Mouse (Mus musculus) adrenal gland, adult 8-10 months (tissue): ENCODE results near the gene Mms19. TPM values are rescaled to one million over a fixed set of nuclear protein-coding genes. Genes with fewer than 3 reads are reported as not detected.

Source experiments
- DNase-seq: peaks from one replicate; pipeline ENCODE4 v3.0.0; 2022
- total RNA-seq, 4 experiments: library from RNA; stranded (reverse); gene quantifications; 2 replicates each; pipeline ENCODE4 v1.2.4; 2022

The Mms19 gene
- total RNA-seq, 4 experiments from 2014 or later: 25.4 to 36.3 (median 29.7) TPM

DNA sequence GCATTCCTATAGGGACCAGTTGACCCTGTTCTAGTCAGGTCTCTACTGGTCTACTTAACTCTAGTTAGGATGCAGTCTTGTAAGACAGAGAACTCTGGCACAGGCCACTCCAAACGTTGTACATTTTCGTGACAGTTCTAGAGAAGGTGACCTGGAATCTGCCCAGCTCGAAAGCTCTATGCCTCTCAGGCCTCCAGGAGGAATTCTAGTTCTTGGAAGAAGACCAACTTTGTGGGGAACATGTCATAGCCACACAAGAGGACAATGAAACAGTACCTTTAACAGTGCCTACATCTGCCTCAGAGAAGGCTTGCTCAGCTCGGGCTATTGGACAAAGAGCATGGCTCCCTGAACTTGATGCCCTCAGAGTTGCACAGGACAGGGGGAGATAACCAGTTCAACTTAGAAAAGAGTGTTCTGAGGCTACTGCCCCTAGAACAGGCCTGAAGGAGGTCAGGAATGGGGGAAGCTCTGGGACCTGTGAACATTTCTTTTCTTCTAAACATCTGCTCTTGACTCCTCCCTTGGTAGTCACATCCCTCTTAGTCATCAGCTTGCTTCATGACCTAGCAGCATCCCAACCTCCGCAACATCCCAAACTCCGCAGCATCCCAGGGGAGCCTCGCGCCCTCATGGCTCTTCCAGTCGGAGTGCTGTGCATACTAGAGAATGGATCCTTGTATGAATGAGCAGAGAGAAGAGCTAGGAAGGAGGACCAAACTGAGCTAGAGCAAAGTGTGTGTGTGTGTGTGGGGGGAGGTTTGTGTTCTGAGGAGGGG, 18.0 kb upstream of the Mms19 start:
- no peak for DNase-seq

DNA sequence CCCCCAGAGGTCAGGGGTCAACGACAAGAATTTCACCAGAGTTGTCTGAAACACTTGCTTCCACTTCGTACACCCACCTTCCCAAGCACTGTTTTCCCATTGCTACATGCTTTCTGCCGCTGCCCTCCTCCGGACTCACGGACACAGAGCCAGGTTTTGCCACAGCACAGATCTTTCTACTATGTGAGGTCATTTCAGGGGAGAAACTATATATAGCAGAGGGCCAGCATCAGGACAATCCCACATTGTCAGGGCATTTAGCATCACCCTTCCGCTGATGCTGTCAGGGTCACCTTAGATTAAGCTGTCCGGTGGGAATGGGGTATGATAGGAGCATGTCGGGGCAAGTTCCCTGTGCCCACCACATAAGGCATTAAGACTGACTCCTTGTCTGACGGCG, 16.1 kb upstream of the Mms19 start:
- DNase-seq: no peak

GRCm38 (mm10) chr19:41995483-41995882, 14.5 kb upstream of the Mms19 start:
- DNase-seq: no peak

DNA sequence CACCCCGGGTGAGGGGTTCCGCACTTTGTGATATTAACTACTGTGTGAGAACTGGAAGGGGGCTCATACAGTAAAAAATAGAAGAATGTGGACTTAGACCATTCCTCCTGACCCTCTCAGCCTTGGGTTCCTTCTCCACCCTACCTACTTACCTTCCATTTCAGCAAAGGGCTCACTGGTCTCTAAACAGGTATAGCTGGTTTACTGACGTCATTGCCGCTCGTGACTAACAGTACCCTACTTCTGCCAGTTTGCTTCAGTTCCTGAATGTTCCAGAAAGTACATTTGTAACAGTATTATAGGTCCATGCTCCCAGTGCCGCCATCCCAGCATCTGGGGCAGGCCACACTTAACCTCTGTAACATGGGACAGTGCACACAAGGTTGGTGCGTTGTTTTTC, 13.1 kb upstream of the Mms19 start:
- DNase-seq: no peak

GRCm38 (mm10) chr19:41993484-41993883, 12.5 kb upstream of the Mms19 start:
- DNase-seq: peak; percentile 77

- DNase-seq: no peak
Measured at GRCm38 (mm10) chr19:41992971-41993370, 12.0 kb upstream of the Mms19 start.

DNA sequence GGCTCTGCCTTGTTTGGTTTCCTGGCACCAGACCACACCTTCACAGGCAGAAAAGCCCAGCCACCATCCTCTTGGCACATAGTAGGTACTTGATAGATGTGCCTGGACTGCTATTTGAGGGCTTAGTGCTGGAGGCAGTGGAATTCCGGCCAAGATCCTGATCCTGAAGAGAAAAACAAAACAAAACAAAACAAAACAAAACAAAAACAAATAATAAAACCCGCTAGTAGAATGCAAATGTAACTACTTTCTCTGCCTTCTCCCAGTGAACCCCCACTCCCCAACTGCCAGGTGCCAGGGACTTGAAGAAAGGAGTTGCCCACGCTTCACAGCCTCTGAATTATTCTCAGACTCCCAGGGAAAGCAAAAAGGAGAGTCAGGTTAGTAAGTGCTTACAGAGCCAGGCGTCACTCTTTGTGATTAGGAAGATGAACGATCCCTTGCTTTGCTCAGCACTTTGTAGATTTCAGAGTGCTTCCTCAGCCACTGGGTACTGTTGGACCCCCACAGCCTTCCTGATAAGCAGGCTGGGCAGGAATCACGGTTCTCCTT, 11.0 kb upstream of the Mms19 start:
- no peak for DNase-seq

- DNase-seq: no peak
Measured at GRCm38 (mm10) chr19:41989810-41990209, 8.9 kb upstream of the Mms19 start.

GRCm38 (mm10) chr19:41987206-41987605, 6.2 kb upstream of the Mms19 start:
- no peak for DNase-seq

- DNase-seq: no peak
Measured at GRCm38 (mm10) chr19:41985994-41986393, 5.0 kb upstream of the Mms19 start.

DNA sequence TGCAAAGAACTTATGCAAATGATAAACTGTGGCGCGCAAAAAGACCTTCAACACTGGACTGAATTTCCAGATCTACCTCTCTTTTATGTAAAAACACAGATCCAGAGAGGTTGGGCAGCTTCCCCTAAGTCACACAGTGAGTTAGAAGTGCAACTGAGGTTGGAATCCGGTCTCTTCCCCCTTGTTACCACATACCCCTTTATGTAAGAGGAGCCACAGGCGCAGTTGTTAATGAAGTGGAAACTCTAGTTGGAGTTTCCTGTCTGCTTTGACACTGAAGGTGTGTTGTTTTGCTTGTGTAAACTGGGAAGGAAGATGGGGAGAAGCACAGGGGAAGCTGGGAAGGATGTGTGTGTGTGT, 1.8 kb upstream of the Mms19 start:
- DNase-seq: no peak

- DNase-seq: peak; percentile 60
Measured at GRCm38 (mm10) chr19:41981931-41982790, 1.2 kb upstream of the Mms19 start.

DNA sequence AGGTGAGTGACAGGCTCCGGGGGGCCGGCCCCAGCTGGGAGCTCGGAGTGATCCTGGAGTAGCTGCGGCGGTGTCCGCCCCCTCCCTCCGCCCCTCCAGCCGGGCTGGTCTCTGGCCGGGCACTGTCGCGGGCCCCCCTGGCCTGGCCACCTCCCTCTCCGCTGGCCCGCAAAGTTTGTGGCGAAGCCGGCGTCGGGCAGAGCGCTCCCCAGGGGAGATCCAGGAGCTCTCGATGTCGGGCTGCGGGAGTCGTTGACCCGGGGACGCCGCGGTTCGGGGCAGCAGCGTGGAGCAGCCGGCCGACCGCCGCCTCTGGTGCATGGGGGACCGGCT, 604 bp upstream of the Mms19 start, which contains the start of gene Ubtd1:
Gene Ubtd1 (plus strand): TSS at position 169 of the 333 bp plus-strand sequence.
- no peak for DNase-seq

GRCm38 (mm10) chr19:41980422-41980818, 537 bp downstream of the Mms19 start:
- DNase-seq: no peak

- no peak for DNase-seq
Measured at GRCm38 (mm10) chr19:41973891-41974794, 6.8 kb downstream of the Mms19 start.

- DNase-seq: no peak
Measured at GRCm38 (mm10) chr19:41969618-41970017, 11.3 kb downstream of the Mms19 start.

GRCm38 (mm10) chr19:41953574-41953973, 27.4 kb downstream of the Mms19 start:
- no peak for DNase-seq

DNA sequence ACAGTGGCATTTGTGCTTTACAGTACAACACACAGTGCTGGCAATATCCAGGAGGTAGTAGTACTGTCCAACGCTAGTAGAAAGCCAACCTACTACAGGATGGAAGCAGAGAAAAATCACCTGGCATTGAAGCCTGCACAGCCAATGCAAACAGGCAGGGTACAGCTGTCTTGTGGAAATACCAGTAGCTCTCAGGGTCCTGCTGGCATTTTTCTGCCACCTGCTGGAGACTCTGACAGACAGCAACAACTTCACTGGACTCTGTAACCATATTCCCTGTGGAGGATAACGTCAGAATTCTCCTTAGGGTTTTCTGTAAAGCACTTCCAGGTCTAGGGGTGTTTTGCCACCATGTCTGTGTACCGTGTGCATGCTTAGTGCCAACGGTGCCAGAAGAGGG, 28.7 kb downstream of the Mms19 start:
- DNase-seq: no peak

- DNase-seq: no peak
Measured at GRCm38 (mm10) chr19:41943841-41944240, 37.1 kb downstream of the Mms19 start.

DNA sequence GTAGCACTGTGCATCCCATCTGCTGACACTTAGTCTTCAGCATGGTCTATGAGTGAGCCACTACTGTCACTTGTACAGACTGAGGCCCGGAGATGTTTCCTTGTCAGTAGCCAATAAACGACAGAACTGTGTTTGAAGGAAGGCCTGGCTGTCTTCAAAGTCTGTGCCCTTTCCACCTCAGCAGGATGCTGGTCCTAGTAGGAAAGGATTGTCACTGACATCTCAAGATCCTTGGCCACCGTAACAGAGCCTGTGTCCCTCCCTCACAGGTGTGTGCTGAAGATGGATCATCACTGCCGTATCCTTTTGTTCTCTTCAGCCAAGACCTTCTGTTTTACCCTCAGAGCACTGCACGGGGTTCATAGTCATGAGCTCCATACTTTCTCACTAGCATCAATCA, 42.4 kb downstream of the Mms19 start:
- DNase-seq: no peak

DNA sequence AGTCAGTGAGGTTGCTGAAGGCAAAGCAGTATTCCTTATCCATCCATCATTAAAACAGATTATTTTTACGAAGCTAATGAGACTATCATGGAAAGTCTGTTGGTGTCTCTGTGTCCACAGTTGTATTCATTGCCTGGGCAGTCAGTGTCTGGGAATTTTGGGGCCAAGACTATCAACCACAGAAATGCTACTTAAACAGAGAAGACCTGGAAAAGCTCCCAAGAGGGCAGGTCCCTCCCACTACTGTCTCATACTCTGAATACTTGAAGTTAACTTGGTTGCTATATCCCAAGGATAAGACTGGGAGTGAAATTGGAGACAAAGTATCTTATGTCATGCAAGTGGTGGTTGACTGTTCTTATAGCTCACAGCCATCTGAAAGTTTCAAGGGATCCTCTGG, 45.0 kb downstream of the Mms19 start:
- no peak for DNase-seq

DNA sequence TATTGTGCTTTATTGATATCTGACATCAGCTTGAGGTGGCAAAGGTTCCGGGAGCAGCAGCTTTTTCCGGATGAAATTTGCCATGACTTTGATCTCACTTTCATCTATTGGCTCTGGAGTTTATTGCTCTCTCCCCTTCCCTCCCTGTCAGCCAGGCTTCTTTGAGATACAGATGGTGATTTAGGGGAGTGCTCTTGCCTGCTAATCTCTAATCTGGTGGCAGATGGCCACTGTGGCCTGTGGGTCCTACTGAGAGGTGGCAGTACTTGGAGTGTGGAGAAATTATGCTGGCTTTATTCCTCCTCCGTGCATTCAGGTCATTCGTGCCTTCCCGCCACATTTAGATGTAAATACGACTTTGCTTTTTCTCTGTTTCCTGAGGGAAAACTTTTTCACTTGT, 46.8 kb downstream of the Mms19 start:
- DNase-seq: no peak
